13 mouse cellular contexts compared by ENCODE assay signal in genomic region chr8:120396756-120397155, GRCm38 (mm10).
A peak's percentile ranks its signal among the peaks of the same experiment; 100 is the strongest.
DNase-seq lines count a peak whose midpoint lies in the region; ATAC-seq lines count a peak whose summit lies in the region.
"Had no signal": no experiment of that assay in that cellular context is flagged by ENCODE, and none has a peak within 500 bp of the region (broad histone marks: within the 10 kb centered on the region; RNA-seq: fewer than 3 reads in every experiment).

No protein-coding gene starts in this region.

- H3K27ac ChIP-seq in heart, embryonic 11.5 days (ENCODE audit: low read depth, low read length): no peak overlapping the region
- 0 out of 2 replicates have a peak overlapping the region, but pooled peaks have one; percentile 10 for H3K27ac ChIP-seq in embryonic facial prominence, embryonic 14.5 days (replicated peaks; ENCODE audit: low read depth, low read length)
- H3K27ac ChIP-seq: kidney, embryonic 15.5 days; limb, embryonic 13.5 days had no signal

- peak overlapping the region; percentile 39; the same call in 1 of the 2 replicates for H3K9ac ChIP-seq in heart, embryonic 11.5 days (ENCODE audit: low read depth, low read length)
- no peak overlapping the region for H3K9ac ChIP-seq in embryonic facial prominence, embryonic 14.5 days (ENCODE audit: low read depth, low read length)
- H3K9ac ChIP-seq: kidney, embryonic 15.5 days; limb, embryonic 13.5 days had no signal

- no peaks in the 10 kb centered on the region; the same call in 1 of the 2 replicates for H3K27me3 ChIP-seq in heart, embryonic 11.5 days (ENCODE audit: control insufficient read depth, insufficient read depth, low read length)
- H3K27me3 ChIP-seq in embryonic facial prominence, embryonic 14.5 days (replicated peaks; ENCODE audit: control insufficient read depth, insufficient read depth, low read length): no peaks in the 10 kb centered on the region

- no peaks in the 10 kb centered on the region for H3K36me3 ChIP-seq in heart, embryonic 11.5 days (ENCODE audit: control insufficient read depth, insufficient read depth, low read length)
- no peaks in the 10 kb centered on the region for H3K36me3 ChIP-seq in embryonic facial prominence, embryonic 14.5 days (ENCODE audit: control insufficient read depth, insufficient read depth, low read length)
- H3K36me3 ChIP-seq: kidney, embryonic 15.5 days; limb, embryonic 13.5 days had no signal

- intact Hi-C loops in heart, postnatal 36 days (cut with DNase I): no loop called here

- no peak for ATAC-seq in heart, embryonic 11.5 days (replicated peaks; ENCODE audit: insufficient number of reproducible peaks, low FRiP score, low TSS enrichment)
- peak; percentile 32; the same call in 1 of the 2 replicates for ATAC-seq in embryonic facial prominence, embryonic 14.5 days (ENCODE audit: low read depth)
- ATAC-seq in megakaryocyte-erythroid progenitor cell, adult 5-6 weeks (replicated peaks; ENCODE audit: low FRiP score, low TSS enrichment, poor library complexity, severe bottlenecking): peak; percentile 9; the same call in 1 of the 2 replicates

- H3K4me3 ChIP-seq in heart, embryonic 11.5 days (ENCODE audit: low read depth, low read length): no peak overlapping the region
- H3K4me3 ChIP-seq in embryonic facial prominence, embryonic 14.5 days (ENCODE audit: low read depth, low read length): no peak overlapping the region
- H3K4me3 ChIP-seq: kidney, embryonic 15.5 days; limb, embryonic 13.5 days had no signal

- 57% methylated on average over 3 of the region's 3 CpGs for WGBS in heart, embryonic 11.5 days (ENCODE audit: insufficient replicate concordance)
- 19% methylated on average over 3 of the region's 3 CpGs for WGBS in embryonic facial prominence, embryonic 14.5 days

- no peak for DNase-seq in heart, postnatal 36 days
- DNase-seq in CD4-positive helper T cell, adult 2 months (ENCODE audit: low read depth, low spot score): peak; percentile 41
- DNase-seq in embryonic facial prominence, embryonic 14.5 days (ENCODE audit: low spot score): peak; percentile 41
- DNase-seq in cerebellum, postnatal 4 days (ENCODE audit: low spot score in 2 of 2): no peak
- no peak for DNase-seq in right cerebral cortex, postnatal 10 days (ENCODE audit: low spot score in 2 of 2)
- no peak for DNase-seq in gastrocnemius, postnatal 25 days
- DNase-seq: adrenal gland, postnatal 36 days; gastrocnemius, postnatal 14 days; heart, postnatal 14 days had no signal

- peaks cover 12% of the 10 kb centered on the region; the same call in 1 of the 2 replicates for H3K4me1 ChIP-seq in heart, embryonic 11.5 days (ENCODE audit: control insufficient read depth, insufficient read depth, low read length)
- peaks cover 31% of the 10 kb centered on the region for H3K4me1 ChIP-seq in embryonic facial prominence, embryonic 14.5 days (ENCODE audit: control insufficient read depth, insufficient read depth, low read length)

- H3K4me2 ChIP-seq in heart, embryonic 11.5 days: no peak overlapping the region
- H3K4me2 ChIP-seq in embryonic facial prominence, embryonic 14.5 days (ENCODE audit: low read depth, low read length): no peak overlapping the region
- H3K4me2 ChIP-seq: kidney, embryonic 15.5 days; limb, embryonic 13.5 days had no signal

- H3K9me3 ChIP-seq in heart, embryonic 11.5 days (replicated peaks; ENCODE audit: control insufficient read depth, low read length): no peaks in the 10 kb centered on the region
- H3K9me3 ChIP-seq in embryonic facial prominence, embryonic 14.5 days (ENCODE audit: control insufficient read depth, low read length): no peaks in the 10 kb centered on the region; the same call in 1 of the 2 replicates
- H3K9me3 ChIP-seq: kidney, embryonic 15.5 days; limb, embryonic 13.5 days had no signal

Comparison
In these comparisons a context has a peak if more than half of its experiments do, and no peak if none do; other contexts are left out.
1. DNase-seq: peak in CD4-positive helper T cell, adult 2 months (single experiment) and embryonic facial prominence, embryonic 14.5 days (single experiment); none in heart, postnatal 36 days (0 of 2), cerebellum, postnatal 4 days (0 of 2), right cerebral cortex, postnatal 10 days (0 of 2) and gastrocnemius, postnatal 25 days (single experiment).